Mouse (Mus musculus): ENCODE measurements around the gene Rnf5.

Rnf5 gene

GRCm38 (mm10) chr17:34585877-34586771, 17.4 kb downstream of the Rnf5 start:
- DNase-seq (ENCODE audit: low spot score in 2 of 2): peak in 1 of 2 experiments; percentile 16

DNA sequence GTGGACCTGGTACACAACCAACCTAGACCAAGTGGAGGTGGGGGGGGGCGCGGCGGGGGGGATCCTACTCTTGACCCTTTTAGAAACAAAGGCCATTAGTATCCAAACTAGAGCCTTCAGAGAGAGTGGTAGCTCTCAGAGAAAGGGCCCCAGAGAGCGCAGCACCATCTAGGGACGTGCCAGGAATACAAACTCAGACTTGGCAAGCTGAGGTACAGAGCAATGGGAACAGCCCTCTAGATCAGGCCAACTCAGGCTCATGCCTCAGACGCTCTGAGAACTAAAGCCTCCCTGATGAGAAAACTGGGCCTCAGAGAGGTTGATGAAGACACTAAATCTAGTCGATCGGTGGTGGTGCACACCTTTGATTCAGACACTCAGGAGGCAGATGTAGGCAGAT, 18.4 kb downstream of the Rnf5 start:
- DNase-seq (ENCODE audit: low spot score in 2 of 2): no peak

GRCm38 (mm10) chr17:34583819-34584218, 19.7 kb downstream of the Rnf5 start:
- no peak for DNase-seq (ENCODE audit: low spot score in 2 of 2)

GRCm38 (mm10) chr17:34583397-34583796, 20.1 kb downstream of the Rnf5 start:
- DNase-seq (ENCODE audit: low spot score in 2 of 2): no peak

- DNase-seq (ENCODE audit: low spot score in 2 of 2): no peak
These were observed 21.0 kb downstream of the Rnf5 start for GRCm38 (mm10) chr17:34582528-34582927.

- DNase-seq (ENCODE audit: low spot score in 2 of 2): no peak
These were observed 25.4 kb downstream of the Rnf5 start for GRCm38 (mm10) chr17:34578070-34578469.

GRCm38 (mm10) chr17:34576577-34576976, 26.9 kb downstream of the Rnf5 start:
- DNase-seq (ENCODE audit: low spot score in 2 of 2): no peak

- DNase-seq (ENCODE audit: low spot score in 2 of 2): no peak
These were observed 31.1 kb downstream of the Rnf5 start for GRCm38 (mm10) chr17:34572361-34572760.

DNA sequence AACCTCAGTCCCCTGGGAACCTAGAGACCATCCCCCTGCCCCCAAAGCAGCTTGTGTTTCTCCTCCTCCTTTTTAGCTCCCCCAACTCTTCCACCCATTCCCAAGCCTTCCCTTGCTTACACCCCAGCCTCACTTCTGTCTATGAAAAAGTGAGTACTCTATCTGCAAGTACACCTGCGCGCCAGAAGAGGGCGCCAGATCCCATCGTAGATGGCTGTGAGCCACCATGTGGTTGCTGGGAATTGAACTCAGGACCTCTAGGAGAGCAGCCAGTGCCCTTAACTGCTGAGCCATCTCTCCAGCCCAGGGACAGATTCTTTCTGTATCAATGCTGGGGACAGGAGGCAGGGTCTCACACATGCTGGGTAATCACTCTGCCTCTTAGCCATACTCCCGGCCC, 31.6 kb downstream of the Rnf5 start:
- DNase-seq (ENCODE audit: low spot score in 2 of 2): no peak

DNA sequence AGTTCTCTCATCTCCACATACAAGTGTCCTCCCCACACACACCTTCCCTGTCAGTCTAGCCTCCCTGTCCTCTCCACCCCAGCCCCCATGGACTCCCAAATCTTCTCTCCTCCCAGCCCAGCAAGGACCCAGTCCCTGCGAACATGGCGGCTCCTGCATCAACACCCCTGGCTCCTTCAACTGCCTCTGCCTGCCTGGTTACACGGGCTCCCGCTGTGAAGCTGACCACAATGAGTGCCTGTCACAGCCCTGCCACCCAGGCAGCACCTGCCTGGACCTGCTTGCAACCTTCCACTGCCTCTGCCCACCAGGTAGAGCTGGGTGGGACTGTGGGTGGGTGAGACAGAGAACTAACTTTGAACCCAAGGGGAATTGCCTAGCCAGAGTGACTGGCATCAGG, 33.6 kb downstream of the Rnf5 start:
- no peak for DNase-seq (ENCODE audit: low spot score in 2 of 2)

GRCm38 (mm10) chr17:34568421-34568820, 35.1 kb downstream of the Rnf5 start:
- DNase-seq (ENCODE audit: low spot score in 2 of 2): no peak

DNA sequence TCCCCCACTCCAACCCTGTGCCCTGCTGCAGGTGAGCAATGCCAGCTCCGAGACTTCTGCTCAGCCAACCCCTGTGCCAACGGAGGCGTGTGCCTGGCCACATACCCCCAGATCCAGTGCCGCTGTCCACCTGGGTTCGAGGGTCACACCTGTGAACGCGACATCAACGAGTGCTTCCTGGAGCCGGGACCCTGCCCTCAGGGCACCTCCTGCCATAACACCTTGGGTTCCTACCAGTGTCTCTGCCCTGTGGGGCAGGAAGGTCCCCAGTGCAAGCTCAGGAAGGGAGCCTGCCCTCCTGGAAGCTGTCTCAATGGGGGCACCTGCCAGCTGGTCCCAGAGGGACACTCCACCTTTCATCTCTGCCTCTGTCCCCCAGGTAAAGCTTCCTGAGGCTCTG, 36.2 kb downstream of the Rnf5 start:
- no peak for DNase-seq (ENCODE audit: low spot score in 2 of 2)

GRCm38 (mm10) chr17:34564796-34565195, 38.7 kb downstream of the Rnf5 start:
- no peak for DNase-seq (ENCODE audit: low spot score in 2 of 2)

DNA sequence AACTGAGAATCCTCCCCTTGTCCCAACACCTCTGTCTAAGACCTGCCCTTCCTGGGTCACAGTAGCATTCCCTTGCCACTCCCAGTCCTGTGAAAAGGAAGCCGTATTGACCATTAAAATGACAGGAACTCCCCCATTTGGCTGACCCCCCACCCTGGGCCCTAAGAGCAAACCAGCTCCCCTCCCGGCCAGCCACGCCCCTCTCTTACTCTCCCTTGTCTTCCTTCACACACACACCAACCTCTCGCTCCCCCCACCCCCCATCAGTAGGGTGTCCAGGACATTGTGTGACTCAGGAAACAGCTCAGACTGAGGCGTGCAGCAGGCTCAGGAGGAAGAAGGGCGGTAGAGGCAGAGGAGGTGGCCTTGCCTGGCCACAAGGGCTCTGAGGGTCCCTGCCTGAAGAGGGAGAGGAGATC, 39.5 kb downstream of the Rnf5 start, which contains the start of gene Notch4:
Gene Notch4, plus strand, starts transcription at position 266 of the 419 bp plus-strand sequence.
- no peak for DNase-seq (ENCODE audit: low spot score in 2 of 2)

DNA sequence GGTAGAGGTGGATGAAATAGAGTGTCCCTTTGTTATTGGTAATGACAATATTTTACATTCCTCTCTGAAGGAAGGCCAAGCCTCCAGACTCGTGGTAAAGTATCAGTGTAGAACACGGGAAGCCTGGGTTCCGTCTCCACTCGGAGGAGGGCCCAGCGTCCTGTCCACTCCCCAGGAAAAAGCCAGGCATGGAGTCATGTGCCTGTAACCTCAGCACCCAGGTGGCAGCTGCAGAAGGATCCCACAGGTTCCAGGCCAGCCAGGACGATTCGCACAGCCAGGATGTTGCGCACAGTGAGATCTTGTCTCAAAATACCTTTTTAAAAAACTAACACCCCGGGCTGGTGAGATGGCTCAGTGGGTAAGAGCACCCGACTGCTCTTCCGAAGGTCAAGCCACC, 40.1 kb downstream of the Rnf5 start:
- DNase-seq (ENCODE audit: low spot score in 2 of 2): no peak

GRCm38 (mm10) chr17:34562595-34562994, 40.9 kb downstream of the Rnf5 start:
- DNase-seq (ENCODE audit: low spot score in 2 of 2): no peak

DNA sequence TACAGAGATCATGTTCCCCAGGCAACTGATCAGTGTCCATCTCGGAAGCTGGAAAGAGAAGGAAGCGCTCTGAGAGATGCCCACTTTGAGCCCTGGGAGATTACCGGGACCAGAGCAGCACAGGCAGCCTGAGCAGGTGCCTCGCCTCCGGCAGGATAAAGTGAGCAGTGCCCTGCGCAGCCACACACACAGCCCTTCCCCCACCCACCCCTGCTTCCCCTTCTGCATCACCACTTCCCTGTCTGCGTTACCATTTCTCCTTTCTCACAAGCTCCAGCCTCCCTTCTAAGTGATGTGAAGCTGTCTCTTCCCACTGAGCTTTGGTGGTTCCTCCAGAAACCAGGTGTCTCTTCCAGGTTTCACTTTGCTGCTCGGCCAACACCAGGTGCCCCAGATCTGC, 42.3 kb downstream of the Rnf5 start:
- DNase-seq (ENCODE audit: low spot score in 2 of 2): no peak

- DNase-seq (ENCODE audit: low spot score in 2 of 2): no peak
These were observed 43.1 kb downstream of the Rnf5 start for GRCm38 (mm10) chr17:34560438-34560837.

- no peak for DNase-seq (ENCODE audit: low spot score in 2 of 2)
These were observed 43.6 kb downstream of the Rnf5 start for GRCm38 (mm10) chr17:34559895-34560294.

GRCm38 (mm10) chr17:34559116-34559515, 44.4 kb downstream of the Rnf5 start:
- DNase-seq (ENCODE audit: low spot score in 2 of 2): no peak

- no peak for DNase-seq (ENCODE audit: low spot score in 2 of 2)
These were observed 46.1 kb downstream of the Rnf5 start for GRCm38 (mm10) chr17:34557411-34557810.

- DNase-seq (ENCODE audit: low spot score in 2 of 2): no peak
These were observed 47.1 kb downstream of the Rnf5 start for GRCm38 (mm10) chr17:34556406-34556805.

- peak; percentile 21 to 38 for DNase-seq (ENCODE audit: low spot score in 2 of 2)
These were observed 48.0 kb downstream of the Rnf5 start for GRCm38 (mm10) chr17:34555483-34555882.
